Mouse (Mus musculus) lung, embryonic 14.5 days (tissue): ENCODE measurements around the gene Slc2a3. TPM values are rescaled to one million over a fixed set of nuclear protein-coding genes. Genes with fewer than 3 reads are reported as not detected.

ENCODE experiments used
- ATAC-seq: fragments of 200-750 bp; cut with Nextera tagmentation; 2 replicates; pipeline ENCODE4 v1.8.0; 2017; ENCODE audit warnings: mild to moderate bottlenecking, moderate TSS enrichment, moderate library complexity; ENCODE audit not compliant: insufficient read depth
- DNase-seq: peaks from one replicate; pipeline ENCODE4 v3.0.0-alpha.2; 2015
- H3K27ac ChIP-seq: fragments of 300-500 bp; sonication (generic); 2 replicates; pipeline ENCODE4 v1.5.1; 2014; ENCODE audit warnings: low read depth, mild to moderate bottlenecking, moderate library complexity
- H3K27me3 ChIP-seq: fragments of 300-500 bp; sonication (generic); 2 replicates; pipeline ENCODE4 v1.6.1; 2014; ENCODE audit warnings: low read length, control low read depth; ENCODE audit not compliant: insufficient read depth
- H3K36me3 ChIP-seq: fragments of 300-500 bp; sonication (generic); 2 replicates; pipeline ENCODE4 v1.6.1; 2014; ENCODE audit warnings: control low read depth; ENCODE audit not compliant: insufficient read depth
- H3K4me1 ChIP-seq: fragments of 300-500 bp; sonication (generic); 2 replicates; pipeline ENCODE4 v1.6.1; 2014; ENCODE audit warnings: antibody characterized with exemption, control low read depth; ENCODE audit not compliant: insufficient read depth
- H3K4me2 ChIP-seq: fragments of 300-500 bp; sonication (generic); 2 replicates; pipeline ENCODE4 v1.6.1; 2014; ENCODE audit warnings: mild to moderate bottlenecking
- H3K4me3 ChIP-seq: fragments of 300-500 bp; sonication (generic); 2 replicates; pipeline ENCODE4 v1.5.1; 2014; ENCODE audit warnings: low read depth, low read length
- H3K9ac ChIP-seq: fragments of 300-500 bp; sonication (generic); 2 replicates; pipeline ENCODE4 v1.6.1; 2014
- H3K9me3 ChIP-seq: fragments of 300-500 bp; sonication (generic); 2 replicates; pipeline ENCODE4 v1.6.1; 2016; ENCODE audit warnings: low read depth, low read length, control low read depth
- CTCF ChIP-seq: IDR thresholded peaks from 2 replicates; pipeline ENCODE4 v1.5.1; 2016; ENCODE audit warnings: antibody characterized with exemption, low read depth
- WGBS: fragments of 180-500 bp; shearing (Covaris S2); extraction: QIAGEN DNeasy Blood & Tissue Kit; methylation state at CpG from one replicate; pipeline ENCODE4 v1.1.7; 2014; 5-methylcytosine and 5-hydroxymethylcytosine counted together
- polyA plus RNA-seq: library from polyadenylated mRNA; unstranded; fragments of >200 nt; fragmentation: Nextera tagmentation; extraction: Ambion mirVana; gene quantifications from 2 replicates; pipeline ENCODE4 v1.2.1, GENCODE M21; 2014

Slc2a3 gene
- polyA plus RNA-seq, 1 experiment from 2014 or later: 8.4 TPM

GRCm38 (mm10) chr6:122825923-122826742 is 24.7 kb upstream of the Slc2a3 start:
- Histone ChIP-seq H3K4me2 (peak overlapping the region; percentile 74), H3K4me3 (peak overlapping the region; percentile 37), H3K27ac (peak overlapping the region; percentile 73), H3K9me3 (no peaks in the 10 kb centered on the region), H3K36me3 (peaks cover 10% of the 10 kb centered on the region), H3K27me3 (no peaks in the 10 kb centered on the region), H3K9ac (peak overlapping the region; percentile 48), H3K4me1 (peaks cover 23% of the 10 kb centered on the region)
- 3% methylated on average over 23 of the region's 29 CpGs for WGBS
- ATAC-seq (peak; percentile 84), DNase-seq (peak; percentile 69)
- 0 out of 2 replicates have a peak, but pooled peaks have one; percentile 2 for TF ChIP-seq CTCF

GRCm38 (mm10) chr6:122825166-122825565 is 23.7 kb upstream of the Slc2a3 start:
- no peaks in the 10 kb centered on the region for H3K9me3 ChIP-seq
- H3K4me1 ChIP-seq: peaks cover 30% of the 10 kb centered on the region
- peak overlapping the region; percentile 74 for H3K4me2 ChIP-seq
- DNase-seq (no peak), ATAC-seq (no peak)
- H3K36me3 ChIP-seq: peaks cover 9% of the 10 kb centered on the region
- H3K27ac ChIP-seq: no peak overlapping the region
- no peak overlapping the region for H3K4me3 ChIP-seq
- H3K9ac ChIP-seq: no peak overlapping the region
- WGBS: 81% methylated on average over 9 of the region's 9 CpGs
- no peaks in the 10 kb centered on the region for H3K27me3 ChIP-seq
- TF ChIP-seq CTCF: no peak

- Histone ChIP-seq H3K4me3 (no peak overlapping the region), H3K4me1 (peaks cover 30% of the 10 kb centered on the region), H3K9me3 (no peaks in the 10 kb centered on the region), H3K36me3 (peaks cover 2% of the 10 kb centered on the region; the same call in 1 of the 2 replicates), H3K27ac (no peak overlapping the region), H3K27me3 (no peaks in the 10 kb centered on the region), H3K9ac (no peak overlapping the region), H3K4me2 (0 out of 2 replicates have a peak overlapping the region, but pooled peaks have one; percentile 16)
- no peak for TF ChIP-seq CTCF
- 63% methylated on average over 10 of the region's 10 CpGs for WGBS
- no peak for ATAC-seq
- no peak for DNase-seq
Observed at GRCm38 (mm10) chr6:122824086-122824485, 22.6 kb upstream of the Slc2a3 start.

GRCm38 (mm10) chr6:122821822-122822221 is 20.4 kb upstream of the Slc2a3 start:
- Histone ChIP-seq H3K4me1 (peaks cover 30% of the 10 kb centered on the region), H3K36me3 (no peaks in the 10 kb centered on the region), H3K9me3 (no peaks in the 10 kb centered on the region), H3K9ac (no peak overlapping the region), H3K4me3 (no peak overlapping the region), H3K4me2 (peak overlapping the region; percentile 84), H3K27me3 (no peaks in the 10 kb centered on the region), H3K27ac (no peak overlapping the region)
- ATAC-seq: no peak
- 65% methylated on average over 9 of the region's 9 CpGs for WGBS
- no peak for DNase-seq
- TF ChIP-seq CTCF: no peak

GRCm38 (mm10) chr6:122820799-122821650 is 19.6 kb upstream of the Slc2a3 start:
- Histone ChIP-seq H3K27ac (no peak overlapping the region), H3K4me2 (peak overlapping the region; percentile 84), H3K9me3 (no peaks in the 10 kb centered on the region), H3K27me3 (no peaks in the 10 kb centered on the region), H3K4me3 (peak overlapping the region; percentile 89), H3K36me3 (no peaks in the 10 kb centered on the region), H3K9ac (peak overlapping the region; percentile 95), H3K4me1 (peaks cover 26% of the 10 kb centered on the region)
- ATAC-seq (no peak), DNase-seq (no peak)
- TF ChIP-seq CTCF: no peak
- WGBS: 33% methylated on average over 15 of the region's 15 CpGs

- Histone ChIP-seq H3K27ac (peak overlapping the region; percentile 70), H3K4me3 (peak overlapping the region; percentile 89), H3K9me3 (no peaks in the 10 kb centered on the region), H3K4me1 (peaks cover 18% of the 10 kb centered on the region), H3K4me2 (peak overlapping the region; percentile 84), H3K36me3 (no peaks in the 10 kb centered on the region), H3K27me3 (no peaks in the 10 kb centered on the region), H3K9ac (peak overlapping the region; percentile 95)
- no peak for TF ChIP-seq CTCF
- 0% methylated on average over 25 of the region's 38 CpGs for WGBS
- peak; percentile 72 for ATAC-seq
- peak; percentile 53 for DNase-seq
Observed at GRCm38 (mm10) chr6:122820071-122820798, 18.8 kb upstream of the Slc2a3 start.
